ENCODE assay signal across 8 mouse cellular contexts in genomic region chr11:19923888-19924756, GRCm38 (mm10). TPM values are rescaled to one million over a fixed set of nuclear protein-coding genes. Genes with fewer than 3 reads are reported as not detected.
DNase-seq lines count a peak whose midpoint lies in the region; ATAC-seq lines count a peak whose summit lies in the region.

Spred2 (plus strand) TSS chr11:19924375.

- H3K36me3 ChIP-seq in heart, embryonic 14.5 days (ENCODE audit: control insufficient read depth, insufficient read depth, low read length): no peaks in the 10 kb centered on the region
- H3K36me3 ChIP-seq in liver, embryonic 15.5 days (replicated peaks): no peaks in the 10 kb centered on the region
- H3K36me3 ChIP-seq in neural tube, embryonic 12.5 days: no peaks in the 10 kb centered on the region

- H3K4me1 ChIP-seq in heart, embryonic 14.5 days (ENCODE audit: control insufficient read depth in 2 of 2, insufficient read depth in 2 of 2, low read length in 2 of 2): peaks cover 11 to 17% of the 10 kb centered on the region in 2 experiments
- peaks cover 69% of the 10 kb centered on the region for H3K4me1 ChIP-seq in liver, embryonic 15.5 days (replicated peaks)
- H3K4me1 ChIP-seq in neural tube, embryonic 12.5 days: peaks cover 11% of the 10 kb centered on the region

- H3K27me3 ChIP-seq in heart, embryonic 14.5 days (ENCODE audit: control insufficient read depth, insufficient read depth, low read length): no peaks in the 10 kb centered on the region
- H3K27me3 ChIP-seq in liver, embryonic 15.5 days: peaks cover 3% of the 10 kb centered on the region; the same call in 1 of the 2 replicates
- H3K27me3 ChIP-seq in neural tube, embryonic 12.5 days (replicated peaks): no peaks in the 10 kb centered on the region

- peak; percentile 51 for ATAC-seq in heart, embryonic 14.5 days (ENCODE audit: insufficient number of reproducible peaks, insufficient read depth, low FRiP score, low read depth)
- peak; percentile 47 for ATAC-seq in liver, embryonic 15.5 days (ENCODE audit: insufficient read depth)
- peak; percentile 26 for ATAC-seq in neural tube, embryonic 12.5 days (ENCODE audit: low FRiP score, low read depth)

- H3K4me2 ChIP-seq in heart, embryonic 14.5 days (ENCODE audit: low read length): peak within 1 kb of the TSS; percentile 91
- H3K4me2 ChIP-seq in liver, embryonic 15.5 days: peak within 1 kb of the TSS; percentile 92
- H3K4me2 ChIP-seq in neural tube, embryonic 12.5 days (replicated peaks): peak within 1 kb of the TSS; percentile 73

- H3K9me3 ChIP-seq in heart, embryonic 14.5 days (ENCODE audit: control insufficient read depth, low read length): no peaks in the 10 kb centered on the region
- no peaks in the 10 kb centered on the region for H3K9me3 ChIP-seq in liver, embryonic 15.5 days (replicated peaks)
- no peaks in the 10 kb centered on the region for H3K9me3 ChIP-seq in neural tube, embryonic 12.5 days

- peak within 1 kb of the TSS; percentile 78 to 87 for H3K4me3 ChIP-seq in heart, embryonic 14.5 days (ENCODE audit: control insufficient read depth in 1 of 2, insufficient read depth in 1 of 2, low read depth in 1 of 2, low read length in 2 of 2)
- peak within 1 kb of the TSS; percentile 81 for H3K4me3 ChIP-seq in liver, embryonic 15.5 days (replicated peaks)
- peak within 1 kb of the TSS; percentile 89 for H3K4me3 ChIP-seq in neural tube, embryonic 12.5 days

- WGBS in heart, embryonic 14.5 days: under 1% methylated on average over 56 of the region's 57 CpGs
- WGBS in liver, embryonic 15.5 days (ENCODE audit: insufficient replicate concordance): under 1% methylated on average over 57 of the region's 57 CpGs
- under 1% methylated on average over 55 of the region's 57 CpGs for WGBS in neural tube, embryonic 12.5 days

- H3K27ac ChIP-seq in heart, embryonic 14.5 days (replicated peaks in 1 of 2; ENCODE audit: control insufficient read depth in 1 of 2, insufficient read depth in 1 of 2, low read depth in 2 of 2, low read length in 2 of 2): peak within 1 kb of the TSS; percentile 79 to 94
- peak within 1 kb of the TSS; percentile 90 for H3K27ac ChIP-seq in liver, embryonic 15.5 days (replicated peaks)
- H3K27ac ChIP-seq in neural tube, embryonic 12.5 days: peak within 1 kb of the TSS; percentile 83

- peak within 1 kb of the TSS; percentile 90 for H3K9ac ChIP-seq in heart, embryonic 14.5 days (ENCODE audit: low read length)
- H3K9ac ChIP-seq in liver, embryonic 15.5 days: peak within 1 kb of the TSS; percentile 77
- peak within 1 kb of the TSS; percentile 91 for H3K9ac ChIP-seq in neural tube, embryonic 12.5 days

- DNase-seq in CD8-positive naive resting alpha-beta T cell, adult 2 months (ENCODE audit: low read depth in 2 of 2, low spot score in 2 of 2): peak; percentile 84 to 90
- peak; percentile 68 for DNase-seq in c-Kit-negative CD71-positive TER-119-positive erythroid progenitor cells, embryonic 14.5 days (ENCODE audit: low read depth, low spot score)
- peak; percentile 86 for DNase-seq in fibroblast of lung, adult 2 months (ENCODE audit: low read depth)
- peak; percentile 92 for DNase-seq in kidney, postnatal 14 days
- DNase-seq in telencephalon, adult 2 months (ENCODE audit: low read depth, low spot score): peak; percentile 97

RNA-seq across cellular contexts. Expression of gene Spred2, which starts in this region (rescaled TPM):
- 4.1 and 4.9 TPM in 2 replicates for polyA plus RNA-seq in heart, embryonic 14.5 days (2014; fragmentation: Nextera tagmentation; extraction: Ambion mirVana)
- 1.3 and 1.5 TPM in 2 replicates for polyA plus RNA-seq in liver, embryonic 15.5 days (2015; fragmentation: Nextera tagmentation; extraction: Ambion mirVana)
- 5.5 and 5.7 TPM in 2 replicates for polyA plus RNA-seq in neural tube, embryonic 12.5 days (2016; fragmentation: Nextera tagmentation; extraction: Ambion mirVana)

Comparison
In these comparisons a context has a peak if more than half of its experiments do, and no peak if none do; other contexts are left out.
1. Peak in every context shown above with its lines: DNase-seq, ATAC-seq, H3K4me3 ChIP-seq and H3K27ac ChIP-seq.